Mouse (Mus musculus): ENCODE results near the gene Cacnb4.

DNA sequence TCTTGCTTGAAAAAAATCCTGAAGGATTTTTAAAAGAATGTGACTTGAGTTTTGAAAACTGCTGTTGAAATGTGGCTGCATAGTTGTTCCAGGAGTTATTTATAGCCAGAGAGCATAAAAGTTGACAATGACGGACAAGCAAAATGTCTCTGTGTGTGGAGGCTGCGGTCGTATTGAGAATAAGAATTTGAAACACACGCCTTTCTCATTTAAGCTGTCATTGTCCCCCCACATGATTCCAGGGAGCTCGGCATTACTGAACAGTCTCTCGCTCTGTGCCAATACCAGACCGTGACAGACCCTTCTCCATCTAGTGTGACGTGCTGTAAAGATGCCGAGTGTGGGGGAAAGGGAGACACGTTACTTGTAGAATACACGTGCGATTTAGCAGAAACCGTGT is 183.8 kb downstream of the Cacnb4 start:
- no peak for TF ChIP-seq POLR2A (IDR thresholded peaks at IDR 0.05; ENCODE audit: borderline replicate concordance, extremely low read depth, low read depth, low read length)
- TF ChIP-seq CTCF (IDR thresholded peaks at IDR 0.05; ENCODE audit: insufficient read depth, low read length): no peak
